Mouse (Mus musculus): ENCODE measurements around the gene Pld3. TPM values are rescaled to one million over a fixed set of nuclear protein-coding genes. Genes with fewer than 3 reads are reported as not detected.

Pld3 gene
- polyA plus RNA-seq, 1 experiment from 2014 or later, result 53.2 TPM

DNA sequence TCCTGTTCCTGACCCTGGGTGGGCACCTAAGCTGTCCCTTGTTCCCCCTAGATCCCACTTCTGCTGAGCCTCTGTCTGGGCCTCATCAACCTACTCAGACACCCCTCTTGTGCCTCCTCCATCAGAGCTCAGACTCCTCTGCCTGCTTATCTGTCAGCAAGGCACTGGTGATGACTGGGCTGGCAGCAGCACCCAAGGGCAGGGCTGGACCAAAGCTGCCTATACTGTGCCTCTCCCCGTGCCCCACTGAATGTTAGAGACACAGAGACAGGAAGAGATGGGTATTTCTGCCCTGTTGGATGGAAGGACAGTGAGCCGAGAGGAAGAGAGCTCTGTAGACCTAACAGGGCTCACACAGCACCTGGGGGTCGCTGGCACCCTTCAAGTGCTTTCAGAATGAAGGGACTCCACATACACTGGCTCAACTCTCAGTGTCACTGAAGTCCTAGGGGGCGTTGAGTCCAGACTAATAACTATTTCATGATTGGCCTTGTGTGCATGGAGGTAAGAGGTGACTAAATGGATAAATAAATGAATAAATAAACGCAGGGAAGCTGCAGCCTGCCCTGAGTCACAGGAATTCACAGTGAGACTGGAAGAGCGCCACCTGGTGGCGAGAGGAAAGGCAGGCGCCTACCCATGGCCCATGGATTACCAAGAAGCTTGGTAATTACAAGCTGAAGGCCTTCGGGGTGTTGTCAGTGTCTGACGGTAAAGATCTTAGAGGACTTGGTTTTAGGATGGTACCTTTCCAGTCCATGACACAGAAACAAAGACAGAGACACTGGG, 26.8 kb downstream of the Pld3 start:
- Histone ChIP-seq H3K27ac (replicated peaks; ENCODE audit: low read depth, low read length) (no peak overlapping the region), H3K4me2 (ENCODE audit: low read depth, severe bottlenecking) (no peak overlapping the region), H3K36me3 (ENCODE audit: control insufficient read depth, insufficient read depth, low read length) (no peaks in the 10 kb centered on the region), H3K27me3 (ENCODE audit: control insufficient read depth, insufficient read depth, low read length) (no peaks in the 10 kb centered on the region), H3K9me3 (ENCODE audit: control insufficient read depth, low read length) (no peaks in the 10 kb centered on the region), H3K9ac (ENCODE audit: low read length) (no peak overlapping the region), H3K4me1 (ENCODE audit: control insufficient read depth, insufficient read depth, low read length) (no peaks in the 10 kb centered on the region), H3K4me3 (ENCODE audit: low read depth, low read length) (no peak overlapping the region)
- 29% methylated on average over 10 of the region's 10 CpGs for WGBS
- ATAC-seq (ENCODE audit: insufficient number of reproducible peaks, low FRiP score, low TSS enrichment, low read depth) (no peak), DNase-seq (ENCODE audit: low spot score) (peak; percentile 87)

DNA sequence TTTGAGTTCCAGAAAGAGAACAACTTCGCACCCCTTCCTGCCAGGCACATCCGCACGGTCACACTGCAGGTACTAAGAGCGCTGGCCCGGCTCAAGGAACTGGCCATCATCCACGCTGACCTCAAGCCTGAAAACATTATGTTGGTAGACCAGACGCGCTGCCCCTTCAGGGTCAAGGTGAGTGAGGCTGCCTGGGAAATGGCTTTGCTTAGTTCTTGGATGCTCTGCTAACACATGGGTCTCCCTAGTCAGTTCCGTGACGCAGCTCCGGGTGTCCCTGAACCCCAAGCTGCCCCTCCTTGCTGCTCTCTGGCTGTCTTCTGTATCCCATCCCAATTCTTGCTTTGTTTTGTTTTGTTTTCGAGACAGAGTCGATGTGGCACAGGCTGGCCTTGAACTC, 29.2 kb downstream of the Pld3 start:
- Histone ChIP-seq H3K4me1 (ENCODE audit: control insufficient read depth, insufficient read depth, low read length) (no peaks in the 10 kb centered on the region), H3K27ac (replicated peaks; ENCODE audit: low read depth, low read length) (no peak overlapping the region), H3K27me3 (ENCODE audit: control insufficient read depth, insufficient read depth, low read length) (no peaks in the 10 kb centered on the region), H3K9me3 (ENCODE audit: control insufficient read depth, low read length) (no peaks in the 10 kb centered on the region), H3K4me3 (ENCODE audit: low read depth, low read length) (no peak overlapping the region), H3K4me2 (ENCODE audit: low read depth, severe bottlenecking) (no peak overlapping the region), H3K36me3 (ENCODE audit: control insufficient read depth, insufficient read depth, low read length) (no peaks in the 10 kb centered on the region), H3K9ac (ENCODE audit: low read length) (no peak overlapping the region)
- 92% methylated on average over 13 of the region's 13 CpGs for WGBS
- DNase-seq (ENCODE audit: low spot score), result no peak
- no peak for ATAC-seq (ENCODE audit: insufficient number of reproducible peaks, low FRiP score, low TSS enrichment, low read depth)

DNA sequence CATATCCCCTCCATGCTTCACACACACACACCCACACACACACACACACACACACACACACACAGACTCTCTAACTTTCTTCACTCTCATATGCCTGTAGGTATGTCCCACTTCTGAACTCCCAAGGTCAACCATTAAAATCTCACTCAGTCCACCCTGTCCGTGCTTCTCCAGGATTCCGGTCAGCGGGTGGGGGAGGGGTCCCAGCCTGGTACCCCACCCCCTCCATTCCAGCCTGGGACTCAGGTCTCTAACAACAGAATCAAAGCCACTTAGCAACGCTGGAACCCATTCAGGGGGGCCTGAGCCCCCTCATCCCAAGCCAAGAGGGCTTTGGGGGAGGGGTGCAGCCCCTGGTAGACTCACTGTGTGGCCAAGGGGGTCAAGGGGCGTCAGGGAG, 30.1 kb downstream of the Pld3 start, which contains the start of gene Hipk4:
TSS of gene Hipk4 (plus strand) at position 301 of the 400 bp plus-strand sequence.
- H3K4me2 ChIP-seq (ENCODE audit: low read depth, severe bottlenecking), result no peak within 1 kb of the TSS
- H3K4me3 ChIP-seq (ENCODE audit: low read depth, low read length), result no peak within 1 kb of the TSS
- ATAC-seq (ENCODE audit: insufficient number of reproducible peaks, low FRiP score, low TSS enrichment, low read depth) (no peak), DNase-seq (ENCODE audit: low spot score) (no peak)
- H3K9ac ChIP-seq (ENCODE audit: low read length), result no peak within 1 kb of the TSS
- H3K27me3 ChIP-seq (ENCODE audit: control insufficient read depth, insufficient read depth, low read length), result no peaks in the 10 kb centered on the region
- no peaks in the 10 kb centered on the region for H3K4me1 ChIP-seq (ENCODE audit: control insufficient read depth, insufficient read depth, low read length)
- H3K27ac ChIP-seq (replicated peaks; ENCODE audit: low read depth, low read length), result no peak within 1 kb of the TSS
- H3K36me3 ChIP-seq (ENCODE audit: control insufficient read depth, insufficient read depth, low read length), result no peaks in the 10 kb centered on the region
- H3K9me3 ChIP-seq (ENCODE audit: control insufficient read depth, low read length), result no peaks in the 10 kb centered on the region
- WGBS, result 65% methylated on average over 5 of the region's 5 CpGs

DNA sequence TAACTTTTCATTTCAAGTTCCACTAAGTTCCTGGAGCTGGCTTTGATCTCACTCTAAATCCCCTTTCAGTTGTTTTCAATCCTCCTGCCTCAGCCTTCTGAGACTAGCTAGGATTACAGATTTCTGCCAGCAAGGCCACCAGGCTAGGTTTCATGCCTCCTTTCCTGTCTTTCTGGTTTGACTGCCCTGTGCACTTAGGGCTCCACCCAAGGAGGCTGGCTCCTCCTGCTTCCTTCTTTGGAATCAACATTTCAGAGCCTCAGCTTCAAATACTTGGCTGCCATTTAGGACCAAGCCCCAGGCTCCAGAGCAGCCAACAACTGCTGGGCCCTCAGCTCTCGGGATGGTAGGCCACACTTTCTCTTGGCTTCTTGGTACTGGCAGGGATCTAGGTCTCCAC, 32.4 kb downstream of the Pld3 start:
- ATAC-seq (ENCODE audit: insufficient number of reproducible peaks, low FRiP score, low TSS enrichment, low read depth), result no peak
- WGBS, result 68% methylated on average over 1 of the region's 1 CpGs
- no peak overlapping the region for H3K9ac ChIP-seq (ENCODE audit: low read length)

DNA sequence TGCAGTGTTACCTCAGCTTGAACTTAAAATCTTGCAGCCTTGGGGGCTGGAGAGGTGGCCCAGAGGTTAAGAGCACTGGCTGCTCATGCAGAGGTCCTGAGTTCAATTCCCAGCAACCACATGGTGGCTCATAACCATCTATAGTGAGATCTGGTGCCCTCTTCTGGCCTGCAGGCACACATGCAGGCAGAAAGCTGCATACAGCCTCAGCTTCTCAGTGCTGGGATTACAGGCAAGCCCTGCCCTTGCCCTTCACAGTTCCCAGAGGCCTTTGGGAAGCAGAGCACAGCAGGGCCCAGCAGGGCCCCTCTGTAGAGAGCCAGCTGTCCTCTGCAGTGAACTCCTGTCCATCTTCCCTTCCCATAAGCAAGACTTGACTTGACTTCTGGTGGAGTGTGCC, 32.9 kb downstream of the Pld3 start:
- no peak overlapping the region for H3K4me2 ChIP-seq (ENCODE audit: low read depth, severe bottlenecking)
- DNase-seq (ENCODE audit: low spot score), result no peak
- no peaks in the 10 kb centered on the region for H3K9me3 ChIP-seq (ENCODE audit: control insufficient read depth, low read length)
- no peaks in the 10 kb centered on the region for H3K4me1 ChIP-seq (ENCODE audit: control insufficient read depth, insufficient read depth, low read length)
- no peak overlapping the region for H3K9ac ChIP-seq (ENCODE audit: low read length)
- H3K36me3 ChIP-seq (ENCODE audit: control insufficient read depth, insufficient read depth, low read length), result no peaks in the 10 kb centered on the region
- H3K4me3 ChIP-seq (ENCODE audit: low read depth, low read length), result no peak overlapping the region
- no peak for ATAC-seq (ENCODE audit: insufficient number of reproducible peaks, low FRiP score, low TSS enrichment, low read depth)
- H3K27me3 ChIP-seq (ENCODE audit: control insufficient read depth, insufficient read depth, low read length), result no peaks in the 10 kb centered on the region
- no peak overlapping the region for H3K27ac ChIP-seq (replicated peaks; ENCODE audit: low read depth, low read length)

More for the DNA sequence above, 32.4 kb downstream of the Pld3 start:
- H3K36me3 ChIP-seq (ENCODE audit: control insufficient read depth, insufficient read depth, low read length), result no peaks in the 10 kb centered on the region
- no peaks in the 10 kb centered on the region for H3K27me3 ChIP-seq (ENCODE audit: control insufficient read depth, insufficient read depth, low read length)
- DNase-seq (ENCODE audit: low spot score), result no peak
- H3K4me2 ChIP-seq (ENCODE audit: low read depth, severe bottlenecking), result no peak overlapping the region
- no peaks in the 10 kb centered on the region for H3K4me1 ChIP-seq (ENCODE audit: control insufficient read depth, insufficient read depth, low read length)
- H3K4me3 ChIP-seq (ENCODE audit: low read depth, low read length), result no peak overlapping the region
- no peaks in the 10 kb centered on the region for H3K9me3 ChIP-seq (ENCODE audit: control insufficient read depth, low read length)
- no peak overlapping the region for H3K27ac ChIP-seq (replicated peaks; ENCODE audit: low read depth, low read length)

DNA sequence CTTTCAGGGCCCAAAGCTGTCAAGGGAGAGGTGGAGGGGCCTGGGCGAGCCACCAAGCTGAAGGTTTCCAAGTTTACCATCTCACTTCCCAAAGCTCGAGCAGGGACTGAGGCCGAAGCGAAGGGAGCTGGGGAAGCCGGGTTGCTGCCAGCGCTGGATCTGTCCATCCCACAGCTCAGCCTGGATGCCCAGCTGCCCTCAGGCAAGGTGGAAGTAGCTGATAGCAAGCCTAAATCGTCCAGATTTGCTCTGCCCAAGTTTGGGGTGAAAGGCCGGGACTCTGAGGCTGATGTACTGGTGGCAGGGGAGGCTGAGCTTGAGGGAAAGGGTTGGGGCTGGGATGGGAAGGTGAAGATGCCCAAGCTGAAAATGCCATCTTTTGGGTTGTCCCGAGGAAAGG, 34.7 kb downstream of the Pld3 start:
- Histone ChIP-seq H3K4me1 (ENCODE audit: control insufficient read depth, insufficient read depth, low read length) (no peaks in the 10 kb centered on the region), H3K4me2 (ENCODE audit: low read depth, severe bottlenecking) (no peak overlapping the region), H3K27ac (replicated peaks; ENCODE audit: low read depth, low read length) (no peak overlapping the region), H3K27me3 (ENCODE audit: control insufficient read depth, insufficient read depth, low read length) (no peaks in the 10 kb centered on the region), H3K9me3 (ENCODE audit: control insufficient read depth, low read length) (no peaks in the 10 kb centered on the region), H3K4me3 (ENCODE audit: low read depth, low read length) (no peak overlapping the region), H3K9ac (ENCODE audit: low read length) (no peak overlapping the region), H3K36me3 (ENCODE audit: control insufficient read depth, insufficient read depth, low read length) (no peaks in the 10 kb centered on the region)
- 86% methylated on average over 9 of the region's 9 CpGs for WGBS
- DNase-seq (ENCODE audit: low spot score) (no peak), ATAC-seq (ENCODE audit: insufficient number of reproducible peaks, low FRiP score, low TSS enrichment, low read depth) (no peak)

DNA sequence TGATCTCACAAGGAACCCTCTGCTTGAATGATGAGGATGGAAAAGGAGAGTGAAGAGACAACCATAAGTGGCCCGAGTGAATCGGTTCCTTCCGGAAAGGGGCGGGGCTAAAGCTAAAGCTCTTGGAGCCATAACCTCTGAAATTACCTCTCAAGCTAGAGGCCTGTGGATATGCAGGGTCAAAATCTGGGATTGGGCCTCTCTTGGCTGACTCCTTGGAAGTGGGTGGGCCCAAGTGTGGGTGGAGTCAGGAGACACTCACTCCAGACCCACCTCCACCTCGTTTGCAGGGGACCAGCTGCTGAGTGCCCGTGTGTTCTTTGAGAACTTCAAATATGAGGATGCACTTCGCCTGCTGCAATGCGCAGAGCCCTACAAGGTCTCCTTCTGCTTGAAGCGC, 38.1 kb downstream of the Pld3 start:
- Histone ChIP-seq H3K36me3 (ENCODE audit: control insufficient read depth, insufficient read depth, low read length) (no peaks in the 10 kb centered on the region), H3K27me3 (ENCODE audit: control insufficient read depth, insufficient read depth, low read length) (no peaks in the 10 kb centered on the region), H3K9me3 (ENCODE audit: control insufficient read depth, low read length) (no peaks in the 10 kb centered on the region), H3K4me1 (ENCODE audit: control insufficient read depth, insufficient read depth, low read length) (no peaks in the 10 kb centered on the region), H3K4me3 (ENCODE audit: low read depth, low read length) (no peak overlapping the region), H3K9ac (ENCODE audit: low read length) (no peak overlapping the region), H3K27ac (replicated peaks; ENCODE audit: low read depth, low read length) (no peak overlapping the region), H3K4me2 (ENCODE audit: low read depth, severe bottlenecking) (no peak overlapping the region)
- no peak for DNase-seq (ENCODE audit: low spot score)
- 74% methylated on average over 9 of the region's 9 CpGs for whole genome bisulfite sequencing
- no peak for ATAC-seq (ENCODE audit: insufficient number of reproducible peaks, low FRiP score, low TSS enrichment, low read depth)

DNA sequence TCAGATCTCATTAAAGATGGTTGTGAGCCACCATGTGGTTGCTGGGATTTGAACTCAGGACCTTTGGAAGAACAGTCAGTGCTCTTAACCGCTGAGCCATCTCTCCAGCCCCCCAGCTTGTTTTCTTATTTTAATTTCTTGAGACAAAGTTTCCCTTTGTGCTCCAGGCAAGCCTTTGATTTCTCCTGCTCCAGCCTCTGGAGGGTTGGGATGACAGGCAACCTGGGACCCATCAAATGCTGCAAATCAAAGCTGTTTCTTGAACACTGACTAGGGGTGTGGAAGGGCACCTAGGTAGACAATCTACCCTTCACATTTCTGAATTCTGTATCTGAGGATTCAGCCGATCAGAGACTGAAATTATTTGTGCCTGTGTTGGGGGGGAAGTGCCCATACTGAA, 42.2 kb downstream of the Pld3 start:
- ATAC-seq (ENCODE audit: insufficient number of reproducible peaks, low FRiP score, low TSS enrichment, low read depth) (no peak), DNase-seq (ENCODE audit: low spot score) (no peak)
- Histone ChIP-seq H3K27ac (replicated peaks; ENCODE audit: low read depth, low read length) (no peak overlapping the region), H3K4me2 (ENCODE audit: low read depth, severe bottlenecking) (no peak overlapping the region), H3K9ac (ENCODE audit: low read length) (no peak overlapping the region), H3K27me3 (ENCODE audit: control insufficient read depth, insufficient read depth, low read length) (no peaks in the 10 kb centered on the region), H3K9me3 (ENCODE audit: control insufficient read depth, low read length) (no peaks in the 10 kb centered on the region), H3K4me1 (ENCODE audit: control insufficient read depth, insufficient read depth, low read length) (0 out of 2 replicates have a peak, but pooled peaks cover 2% of the 10 kb centered on the region), H3K4me3 (ENCODE audit: low read depth, low read length) (no peak overlapping the region), H3K36me3 (ENCODE audit: control insufficient read depth, insufficient read depth, low read length) (no peaks in the 10 kb centered on the region)
- WGBS, result 85% methylated on average over 2 of the region's 2 CpGs

DNA sequence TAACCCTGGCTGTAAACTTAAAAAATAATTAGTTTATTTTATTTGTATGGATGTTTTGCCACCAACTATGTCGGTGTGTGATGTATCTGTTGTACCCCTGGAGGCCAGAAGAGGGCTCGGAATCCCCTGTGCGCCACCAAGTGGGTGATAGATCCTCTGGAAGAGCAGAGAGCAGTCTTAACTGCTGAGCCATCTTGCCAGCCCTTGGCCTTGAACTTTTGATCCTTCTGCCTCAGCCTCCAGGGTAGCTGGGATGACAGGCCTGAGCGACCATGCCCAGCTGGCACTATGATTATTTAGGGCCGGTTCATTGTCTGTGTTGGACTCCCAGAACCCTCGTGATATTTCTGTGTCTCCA, 44.4 kb downstream of the Pld3 start:
- DNase-seq (ENCODE audit: low spot score) (peak; percentile 61), ATAC-seq (ENCODE audit: insufficient number of reproducible peaks, low FRiP score, low TSS enrichment, low read depth) (peak; percentile 7; the same call in 1 of the 2 replicates)
- no peaks in the 10 kb centered on the region for H3K27me3 ChIP-seq (ENCODE audit: control insufficient read depth, insufficient read depth, low read length)
- peak overlapping the region; percentile 49 for H3K4me2 ChIP-seq (ENCODE audit: low read depth, severe bottlenecking)
- no peaks in the 10 kb centered on the region for H3K36me3 ChIP-seq (ENCODE audit: control insufficient read depth, insufficient read depth, low read length)
- H3K9me3 ChIP-seq (ENCODE audit: control insufficient read depth, low read length), result no peaks in the 10 kb centered on the region
- peak overlapping the region; percentile 47 for H3K4me3 ChIP-seq (ENCODE audit: low read depth, low read length)
- H3K9ac ChIP-seq (ENCODE audit: low read length), result no peak overlapping the region
- WGBS, result 23% methylated on average over 6 of the region's 6 CpGs
- H3K4me1 ChIP-seq (ENCODE audit: control insufficient read depth, insufficient read depth, low read length), result 0 out of 2 replicates have a peak, but pooled peaks cover 2% of the 10 kb centered on the region
- no peak overlapping the region for H3K27ac ChIP-seq (replicated peaks; ENCODE audit: low read depth, low read length)

Measured in limb, embryonic 11.5 days (tissue).